Mouse (Mus musculus) intestine, embryonic 16.5 days (tissue): ENCODE results near the gene Taok1. TPM values are rescaled to one million over a fixed set of nuclear protein-coding genes. Genes with fewer than 3 reads are reported as not detected.
"Not testable (repeated sequence)": the region's sequence is repeated elsewhere in the genome, so short reads cannot be mapped to it uniquely, and the experiment has no call there.

Source experiments
- ATAC-seq: fragments of 200-750 bp; cut with Nextera tagmentation; 2 replicates; pipeline ENCODE4 v1.8.0; 2017; ENCODE audit warnings: moderate TSS enrichment, moderate library complexity
- H3K27ac ChIP-seq: fragments of 300-500 bp; sonication (generic); 2 replicates; pipeline ENCODE4 v1.5.1; 2014; ENCODE audit warnings: mild to moderate bottlenecking, low read length
- H3K27me3 ChIP-seq: fragments of 300-500 bp; sonication (generic); replicated peaks from 2 replicates; pipeline ENCODE4 v1.6.1; 2014; ENCODE audit warnings: low read length, control low read depth, mixed read lengths; ENCODE audit not compliant: control insufficient read depth, insufficient read depth
- H3K36me3 ChIP-seq: fragments of 300-500 bp; sonication (generic); 2 replicates; pipeline ENCODE4 v1.6.1; 2014; ENCODE audit warnings: low read length, control low read depth; ENCODE audit not compliant: control insufficient read depth, insufficient read depth
- H3K4me1 ChIP-seq: fragments of 300-500 bp; sonication (generic); 2 replicates; pipeline ENCODE4 v1.6.1; 2014; ENCODE audit warnings: low read length, control low read depth, mixed read lengths; ENCODE audit not compliant: control insufficient read depth, insufficient read depth
- H3K4me2 ChIP-seq: fragments of 300-500 bp; sonication (generic); 2 replicates; pipeline ENCODE4 v1.6.1; 2014; ENCODE audit warnings: low read depth, low read length, control low read depth
- H3K4me3 ChIP-seq: fragments of 300-500 bp; sonication (generic); 2 replicates; pipeline ENCODE4 v1.5.1; 2014; ENCODE audit warnings: mild to moderate bottlenecking, low read length
- H3K9ac ChIP-seq: fragments of 300-500 bp; sonication (generic); 2 replicates; pipeline ENCODE4 v1.6.1; 2014; ENCODE audit warnings: low read depth, low read length
- H3K9me3 ChIP-seq: fragments of 300-500 bp; sonication (generic); 2 replicates; pipeline ENCODE4 v1.6.1; 2016; ENCODE audit warnings: low read length, control low read depth; ENCODE audit not compliant: control insufficient read depth
- WGBS: fragments of 180-500 bp; shearing (Covaris S2); extraction: QIAGEN DNeasy Blood & Tissue Kit; methylation state at CpG from one replicate; pipeline ENCODE4 v1.1.7; 2014; 5-methylcytosine and 5-hydroxymethylcytosine counted together
- polyA plus RNA-seq: library from polyadenylated mRNA; unstranded; fragments of >200 nt; fragmentation: Nextera tagmentation; extraction: Ambion mirVana; gene quantifications from 2 replicates; pipeline ENCODE4 v1.2.1, GENCODE M21; 2015

The Taok1 gene
- polyA plus RNA-seq, 1 experiment from 2014 or later = 9.2 TPM

GRCm38 (mm10) chr11:77597266-77597665 is 10.3 kb downstream of the Taok1 start:
- Histone ChIP-seq H3K9me3 (no peaks in the 10 kb centered on the region), H3K27ac (no peak overlapping the region), H3K36me3 (no peaks in the 10 kb centered on the region; the same call in none of the 2 replicates), H3K4me3 (no peak overlapping the region), H3K4me2 (no peak overlapping the region), H3K27me3 (no peaks in the 10 kb centered on the region), H3K9ac (no peak overlapping the region), H3K4me1 (no peaks in the 10 kb centered on the region)
- no peak for ATAC-seq

- no peak overlapping the region for H3K4me3 ChIP-seq
- H3K4me2 ChIP-seq = no peak overlapping the region
- H3K27ac ChIP-seq = no peak overlapping the region
- no peaks in the 10 kb centered on the region for H3K27me3 ChIP-seq
- H3K4me1 ChIP-seq = no peaks in the 10 kb centered on the region
- H3K9ac ChIP-seq = no peak overlapping the region
- no peaks in the 10 kb centered on the region for H3K9me3 ChIP-seq
- no peak for ATAC-seq
- H3K36me3 ChIP-seq = no peaks in the 10 kb centered on the region; the same call in 1 of the 2 replicates
- WGBS = 88% methylated on average over 2 of the region's 2 CpGs
These were observed 16.2 kb downstream of the Taok1 start for GRCm38 (mm10) chr11:77591388-77591787.

- H3K9me3 ChIP-seq = no peaks in the 10 kb centered on the region
- ATAC-seq = no peak
- no peak overlapping the region for H3K27ac ChIP-seq
- H3K4me2 ChIP-seq = no peak overlapping the region
- H3K36me3 ChIP-seq = no peaks in the 10 kb centered on the region; the same call in 1 of the 2 replicates
- H3K4me1 ChIP-seq = no peaks in the 10 kb centered on the region
- H3K9ac ChIP-seq = no peak overlapping the region
- 96% methylated on average over 2 of the region's 2 CpGs for WGBS
- no peaks in the 10 kb centered on the region for H3K27me3 ChIP-seq
- H3K4me3 ChIP-seq = no peak overlapping the region
These were observed 16.8 kb downstream of the Taok1 start for GRCm38 (mm10) chr11:77590801-77591200.

GRCm38 (mm10) chr11:77585201-77585600 is 22.4 kb downstream of the Taok1 start:
- 83% methylated on average over 3 of the region's 3 CpGs for WGBS
- no peaks in the 10 kb centered on the region for H3K4me1 ChIP-seq
- no peak overlapping the region for H3K4me3 ChIP-seq
- no peak overlapping the region for H3K27ac ChIP-seq
- H3K4me2 ChIP-seq = no peak overlapping the region
- H3K27me3 ChIP-seq = no peaks in the 10 kb centered on the region
- no peaks in the 10 kb centered on the region for H3K9me3 ChIP-seq
- H3K9ac ChIP-seq = no peak overlapping the region
- no peaks in the 10 kb centered on the region for H3K36me3 ChIP-seq
- ATAC-seq = no peak

- Histone ChIP-seq H3K4me3 (no peak overlapping the region), H3K4me2 (no peak overlapping the region), H3K9me3 (no peaks in the 10 kb centered on the region), H3K4me1 (no peaks in the 10 kb centered on the region), H3K36me3 (peaks cover 14% of the 10 kb centered on the region), H3K9ac (no peak overlapping the region), H3K27me3 (no peaks in the 10 kb centered on the region), H3K27ac (no peak overlapping the region)
- 95% methylated on average over 7 of the region's 7 CpGs for WGBS
- ATAC-seq = no peak
These were observed 62.4 kb downstream of the Taok1 start for GRCm38 (mm10) chr11:77545261-77545660.

GRCm38 (mm10) chr11:77532202-77532846 is 75.3 kb downstream of the Taok1 start:
- Histone ChIP-seq H3K27me3 (no peaks in the 10 kb centered on the region), H3K27ac (no peak overlapping the region), H3K4me3 (no peak overlapping the region), H3K4me2 (no peak overlapping the region), H3K4me1 (no peaks in the 10 kb centered on the region), H3K9me3 (no peaks in the 10 kb centered on the region), H3K36me3 (no peaks in the 10 kb centered on the region), H3K9ac (no peak overlapping the region)
- WGBS = 88% methylated on average over 4 of the region's 4 CpGs
- no peak for ATAC-seq

- WGBS = 86% methylated on average over 2 of the region's 2 CpGs
- H3K9me3 ChIP-seq = no peaks in the 10 kb centered on the region
- no peak overlapping the region for H3K4me2 ChIP-seq
- no peaks in the 10 kb centered on the region for H3K27me3 ChIP-seq
- no peak for ATAC-seq
- no peaks in the 10 kb centered on the region for H3K36me3 ChIP-seq
- H3K27ac ChIP-seq = no peak overlapping the region
- H3K4me3 ChIP-seq = no peak overlapping the region
- no peak overlapping the region for H3K9ac ChIP-seq
- no peaks in the 10 kb centered on the region for H3K4me1 ChIP-seq
These were observed 76.8 kb downstream of the Taok1 start for GRCm38 (mm10) chr11:77530862-77531261.

- Histone ChIP-seq H3K4me3 (no peak overlapping the region), H3K36me3 (no peaks in the 10 kb centered on the region), H3K9me3 (no peaks in the 10 kb centered on the region), H3K4me2 (no peak overlapping the region), H3K4me1 (no peaks in the 10 kb centered on the region), H3K27ac (no peak overlapping the region), H3K9ac (no peak overlapping the region), H3K27me3 (no peaks in the 10 kb centered on the region)
- no peak for ATAC-seq
- WGBS = 78% methylated on average over 3 of the region's 3 CpGs
These were observed 78.0 kb downstream of the Taok1 start for GRCm38 (mm10) chr11:77529644-77530043.

GRCm38 (mm10) chr11:77528420-77528819 is 79.2 kb downstream of the Taok1 start:
- WGBS = 86% methylated on average over 3 of the region's 3 CpGs
- not testable (repeated sequence) for H3K9me3 ChIP-seq, H3K4me3 ChIP-seq, H3K27me3 ChIP-seq, ATAC-seq, H3K27ac ChIP-seq, H3K9ac ChIP-seq, H3K36me3 ChIP-seq, H3K4me1 ChIP-seq, H3K4me2 ChIP-seq
